Mouse (Mus musculus) erythroblast, embryonic 14.5 days (primary cell): ENCODE measurements around the gene Ppm1l. TPM values are rescaled to one million over a fixed set of nuclear protein-coding genes. Genes with fewer than 3 reads are reported as not detected.

ENCODE experiments used
- H3K27me3 ChIP-seq: 2 replicates; pipeline ENCODE4 v1.6.1; 2012; ENCODE audit warnings: inconsistent platforms; ENCODE audit not compliant: control insufficient read depth
- H3K36me3 ChIP-seq: 2 replicates; pipeline ENCODE4 v1.6.1; 2012; ENCODE audit warnings: mild to moderate bottlenecking, inconsistent platforms; ENCODE audit not compliant: control insufficient read depth
- H3K4me1 ChIP-seq: 2 replicates; pipeline ENCODE4 v1.6.1; 2012; ENCODE audit warnings: inconsistent platforms; ENCODE audit not compliant: control insufficient read depth
- H3K4me3 ChIP-seq: replicated peaks from 2 replicates; pipeline ENCODE3; 2012; ENCODE audit warnings: moderate library complexity, mild to moderate bottlenecking, inconsistent platforms
- H3K9me3 ChIP-seq: 2 replicates; pipeline ENCODE4 v1.6.1; 2012; ENCODE audit warnings: low read length, inconsistent platforms, mixed read lengths; ENCODE audit not compliant: control insufficient read depth
- GATA1 ChIP-seq: IDR thresholded peaks from 2 replicates; pipeline ENCODE4 v1.6.1; 2012; ENCODE audit warnings: low read length, inconsistent platforms, mixed read lengths
- TAL1 ChIP-seq: IDR thresholded peaks from 3 replicates; pipeline ENCODE4 v1.6.1; 2012; ENCODE audit warnings: low read length, inconsistent platforms, mixed read lengths
- polyA plus RNA-seq: library from polyadenylated mRNA; stranded (reverse); fragments of >175 nt; gene quantifications from 2 replicates; pipeline ENCODE4 v1.2.3, GENCODE M21; 2012

Ppm1l gene
- polyA plus RNA-seq, 1 experiment: 0.28 TPM

GRCm38 (mm10) chr3:69329910-69330309 lies 13.2 kb downstream of the Ppm1l start:
- H3K36me3 ChIP-seq: peaks cover 14% of the 10 kb centered on the region
- TF ChIP-seq TAL1: no peak
- no peak for TF ChIP-seq GATA1
- H3K9me3 ChIP-seq: no peaks in the 10 kb centered on the region
- H3K27me3 ChIP-seq: no peaks in the 10 kb centered on the region
- peaks cover 26% of the 10 kb centered on the region for H3K4me1 ChIP-seq
- H3K4me3 ChIP-seq: no peak overlapping the region

DNA sequence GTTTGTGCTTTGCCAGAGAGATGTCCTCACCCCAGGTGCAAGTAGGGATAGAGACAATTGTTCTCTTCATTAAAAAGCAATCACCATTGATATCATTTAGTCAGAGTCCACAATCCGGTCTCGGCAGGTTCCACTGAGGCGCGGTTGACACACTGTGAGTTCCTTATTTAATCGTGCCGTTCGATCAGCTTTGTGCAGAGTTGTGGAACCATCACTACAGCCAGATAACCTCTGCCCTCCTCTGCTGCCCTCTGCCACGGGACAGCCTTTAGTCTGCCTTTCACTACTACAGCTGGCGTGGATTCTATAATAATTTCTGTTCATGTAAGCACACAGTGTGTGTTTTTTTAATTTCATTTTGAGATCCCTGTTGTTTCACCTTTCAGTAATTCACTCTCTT lies 17.2 kb downstream of the Ppm1l start:
- Histone ChIP-seq H3K27me3 (no peaks in the 10 kb centered on the region), H3K4me1 (peaks cover 26% of the 10 kb centered on the region), H3K9me3 (no peaks in the 10 kb centered on the region), H3K36me3 (peaks cover 3% of the 10 kb centered on the region), H3K4me3 (no peak overlapping the region)
- no peak for TF ChIP-seq TAL1
- no peak for TF ChIP-seq GATA1

- Histone ChIP-seq H3K9me3 (no peaks in the 10 kb centered on the region), H3K4me1 (peaks cover 50% of the 10 kb centered on the region), H3K27me3 (no peaks in the 10 kb centered on the region), H3K36me3 (peaks cover 3% of the 10 kb centered on the region), H3K4me3 (no peak overlapping the region)
- TF ChIP-seq GATA1 (no peak), TAL1 (no peak)
Observed at GRCm38 (mm10) chr3:69340486-69340885, 23.8 kb downstream of the Ppm1l start.

DNA sequence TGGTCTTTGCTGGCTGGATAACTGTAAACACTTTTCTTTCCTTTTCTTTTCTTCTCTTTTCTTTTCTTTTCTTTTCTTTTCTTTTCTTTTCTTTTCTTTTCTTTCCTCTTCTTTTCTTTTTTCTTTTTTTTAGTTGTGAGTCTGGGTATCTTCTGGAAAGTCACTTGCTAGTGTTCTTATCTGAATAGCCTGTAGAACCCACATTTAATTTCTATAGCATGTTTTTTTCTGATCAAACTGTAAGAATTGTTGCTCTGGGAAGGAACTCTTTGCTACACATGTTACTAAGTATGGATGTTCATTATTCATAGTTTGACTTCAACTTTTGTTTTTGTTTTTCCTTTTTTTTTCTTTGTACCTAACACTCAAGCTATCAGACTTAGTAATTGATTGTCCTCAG lies 24.3 kb downstream of the Ppm1l start:
- H3K9me3 ChIP-seq: no peaks in the 10 kb centered on the region
- TF ChIP-seq GATA1 (no peak), TAL1 (no peak)
- peaks cover 50% of the 10 kb centered on the region for H3K4me1 ChIP-seq
- no peak overlapping the region for H3K4me3 ChIP-seq
- no peaks in the 10 kb centered on the region for H3K27me3 ChIP-seq
- peaks cover 3% of the 10 kb centered on the region for H3K36me3 ChIP-seq

- no peaks in the 10 kb centered on the region for H3K27me3 ChIP-seq
- peaks cover 50% of the 10 kb centered on the region for H3K4me1 ChIP-seq
- no peak overlapping the region for H3K4me3 ChIP-seq
- peaks cover 3% of the 10 kb centered on the region for H3K36me3 ChIP-seq
- H3K9me3 ChIP-seq: no peaks in the 10 kb centered on the region
- TF ChIP-seq GATA1 (no peak), TAL1 (no peak)
Observed at GRCm38 (mm10) chr3:69341514-69341913, 24.9 kb downstream of the Ppm1l start.

DNA sequence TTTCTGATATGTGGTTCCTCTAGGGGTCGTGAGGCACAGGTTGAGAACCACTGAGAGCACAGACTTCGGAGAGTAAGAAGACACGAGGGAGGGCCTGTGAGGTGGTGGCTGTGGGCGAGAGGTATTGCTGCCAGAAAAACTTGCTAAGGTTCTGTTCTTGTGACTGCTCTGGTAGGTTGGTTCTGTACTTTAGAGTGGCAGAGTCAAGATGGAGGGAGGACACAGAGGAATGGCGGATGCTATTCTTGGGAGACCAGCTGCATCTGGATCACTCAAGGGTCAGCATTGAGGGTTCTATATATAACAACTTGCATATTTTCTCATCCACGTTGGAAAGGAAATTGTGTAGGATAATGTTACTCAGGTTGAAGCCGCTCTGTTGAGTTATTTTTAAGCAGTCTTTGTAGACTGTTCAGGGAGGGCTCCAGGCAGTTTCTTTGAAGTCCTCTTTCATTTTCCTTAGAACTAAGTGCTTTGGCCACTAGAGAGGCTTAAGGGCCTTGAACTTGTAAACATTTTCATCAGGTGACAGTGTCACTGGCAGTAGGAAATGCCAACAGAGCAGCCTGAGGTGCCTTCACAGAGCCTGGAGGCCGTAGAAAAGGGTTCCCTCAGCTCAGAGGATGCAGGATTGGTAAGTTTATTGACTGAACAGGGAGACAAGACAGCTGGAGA lies 25.7 kb downstream of the Ppm1l start:
- no peak overlapping the region for H3K4me3 ChIP-seq
- peaks cover 45% of the 10 kb centered on the region for H3K4me1 ChIP-seq
- no peaks in the 10 kb centered on the region for H3K9me3 ChIP-seq
- no peaks in the 10 kb centered on the region for H3K27me3 ChIP-seq
- no peak for TF ChIP-seq TAL1
- TF ChIP-seq GATA1: no peak
- no peaks in the 10 kb centered on the region for H3K36me3 ChIP-seq

GRCm38 (mm10) chr3:69343124-69343523 lies 26.5 kb downstream of the Ppm1l start:
- Histone ChIP-seq H3K4me1 (peaks cover 42% of the 10 kb centered on the region), H3K27me3 (no peaks in the 10 kb centered on the region), H3K4me3 (no peak overlapping the region), H3K36me3 (no peaks in the 10 kb centered on the region), H3K9me3 (no peaks in the 10 kb centered on the region)
- TF ChIP-seq TAL1: no peak
- TF ChIP-seq GATA1: no peak

DNA sequence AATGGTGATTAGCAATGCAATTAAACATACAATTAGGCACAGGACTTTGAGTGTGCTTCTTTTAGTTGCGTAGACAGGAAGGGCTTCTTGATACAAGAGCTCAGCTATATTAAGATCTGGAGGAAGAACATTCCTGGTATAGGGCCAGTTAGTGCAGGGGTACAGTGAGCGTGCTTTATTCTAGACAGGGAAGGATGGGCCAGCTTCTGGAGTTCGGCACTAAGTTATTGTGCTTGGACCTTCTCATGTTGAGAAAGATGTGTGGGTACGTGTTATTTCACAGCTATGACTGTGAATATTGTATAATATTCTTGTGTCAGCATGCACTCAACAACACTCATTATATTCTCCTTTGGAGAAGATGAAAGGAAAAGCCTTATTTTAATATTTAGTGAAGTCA lies 29.9 kb downstream of the Ppm1l start:
- H3K4me3 ChIP-seq: no peak overlapping the region
- TF ChIP-seq GATA1 (no peak), TAL1 (no peak)
- H3K4me1 ChIP-seq: peaks cover 33% of the 10 kb centered on the region
- no peaks in the 10 kb centered on the region for H3K27me3 ChIP-seq
- no peaks in the 10 kb centered on the region for H3K36me3 ChIP-seq
- H3K9me3 ChIP-seq: no peaks in the 10 kb centered on the region

DNA sequence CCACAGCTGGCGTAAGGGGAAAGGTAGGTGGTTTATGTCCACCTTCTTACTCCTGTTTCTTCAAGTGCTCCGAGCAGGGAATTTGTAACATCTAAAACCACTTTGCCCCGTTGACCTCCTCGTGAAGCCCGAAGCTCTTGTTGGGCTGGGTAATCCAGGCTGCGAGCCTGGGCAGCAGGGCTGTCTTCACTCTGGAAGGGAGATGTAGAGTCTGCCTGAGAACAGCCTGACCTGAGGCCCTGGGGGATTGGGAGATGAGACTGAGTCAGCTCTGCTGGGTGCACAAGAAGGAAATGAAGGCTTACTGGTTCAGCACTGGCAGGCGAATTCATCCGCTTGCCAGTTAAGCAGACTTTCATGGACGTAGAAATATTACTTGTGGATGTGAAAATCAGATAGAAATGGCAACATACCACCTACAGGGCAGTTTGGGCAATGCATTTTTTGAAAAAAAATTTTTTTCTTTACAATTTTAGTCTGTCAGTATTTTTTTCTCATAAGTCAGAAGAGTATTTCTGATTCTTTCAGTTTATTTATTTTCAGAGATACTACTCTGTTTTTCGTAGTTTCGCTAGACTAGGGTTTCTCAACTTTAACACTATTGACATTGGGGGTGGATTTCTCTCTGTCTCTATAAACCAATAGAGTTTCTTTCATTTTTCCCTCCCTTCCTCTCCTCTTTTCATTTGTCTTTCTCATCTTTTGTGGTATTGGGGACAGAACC lies 31.7 kb downstream of the Ppm1l start:
- no peaks in the 10 kb centered on the region for H3K9me3 ChIP-seq
- no peaks in the 10 kb centered on the region for H3K27me3 ChIP-seq
- H3K4me3 ChIP-seq: no peak overlapping the region
- H3K4me1 ChIP-seq: peaks cover 17% of the 10 kb centered on the region
- no peaks in the 10 kb centered on the region for H3K36me3 ChIP-seq
- TF ChIP-seq TAL1 (no peak), GATA1 (no peak)

DNA sequence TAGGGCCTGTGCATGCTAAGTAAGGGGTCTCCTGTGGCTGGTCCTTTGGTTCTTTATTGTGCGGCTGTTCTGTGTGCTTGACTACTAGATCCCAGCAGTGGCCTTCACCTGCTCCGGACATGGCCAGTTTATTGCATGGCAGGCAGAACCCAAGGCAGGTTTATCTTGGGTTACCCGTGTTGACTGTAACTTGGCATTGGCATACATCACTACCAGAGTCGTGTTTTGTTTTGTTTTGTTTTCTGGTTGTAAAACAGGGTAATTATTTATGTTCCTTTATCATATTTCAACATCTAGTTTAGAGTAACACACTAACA lies 32.2 kb downstream of the Ppm1l start:
- H3K36me3 ChIP-seq: no peaks in the 10 kb centered on the region
- H3K4me3 ChIP-seq: no peak overlapping the region
- H3K27me3 ChIP-seq: no peaks in the 10 kb centered on the region
- peaks cover 15% of the 10 kb centered on the region for H3K4me1 ChIP-seq
- TF ChIP-seq GATA1: no peak
- TF ChIP-seq TAL1: no peak
- no peaks in the 10 kb centered on the region for H3K9me3 ChIP-seq
